Mouse (Mus musculus): ENCODE measurements at regions not wholly inside any gene's neighbourhood (a gene's known extent, or its start where the extent isn't known, plus 50 kb on each side); places are given as distances from the start of the nearest gene placed in this dataset.

DNA sequence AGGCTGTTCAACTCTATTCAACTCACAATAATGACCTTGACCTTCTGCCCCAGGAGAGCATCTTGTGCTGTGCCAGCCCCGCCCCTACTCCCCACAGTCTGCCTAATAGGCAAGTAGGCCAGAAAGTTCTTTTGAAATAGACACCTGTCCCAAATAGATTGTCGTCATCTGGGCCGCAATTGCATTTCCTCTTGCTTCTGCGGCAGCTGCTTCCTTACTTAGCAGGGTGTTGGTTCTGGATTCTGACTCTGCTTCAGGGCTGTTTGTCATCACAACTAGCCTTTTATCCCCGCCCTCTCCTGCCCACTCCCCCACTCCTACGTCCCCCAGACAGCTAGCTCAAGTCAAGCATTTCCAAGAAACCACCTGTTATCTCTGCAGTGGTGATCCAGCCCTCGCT, 134.9 kb upstream of the Kctd3 start:
- no peak for TF ChIP-seq CTCF (IDR thresholded peaks at IDR 0.05; ENCODE audit: insufficient read depth, low read depth, low read length)
- no peak for TF ChIP-seq POLR2A (IDR thresholded peaks at IDR 0.05; ENCODE audit: insufficient read depth, low read depth, low read length)
